Mouse (Mus musculus) left cerebral cortex, postnatal 36 days (tissue): ENCODE measurements at regions not wholly inside any gene's neighbourhood (a gene's known extent, or its start where the extent isn't known, plus 50 kb on each side); places are given as distances from the start of the nearest gene placed in this dataset.
A peak's percentile ranks its signal among the peaks of the same experiment; 100 is the strongest.

Experiments
- DNase-seq, 2 experiments: peaks; one replicate each; pipeline ENCODE4 v3.0.0; 2021 to 2022; ENCODE audit warnings: low spot score in 2 of 2, mixed read lengths in 1 of 2
- intact Hi-C: fragments of 180-260 bp; cut with DNase I; formaldehyde crosslinking; loops from one replicate; pipeline ENCODE4 v1.15.1; 2025

GRCm38 (mm10) chr2:75570246-75570645, 88.8 kb upstream of the Hnrnpa3 start:
- intact Hi-C loops, result no loop called here
- DNase-seq, result no peak

- DNase-seq, result peak; percentile 22 to 32
- intact Hi-C loops, result loop anchor here (5.0 to 10.0 kb wide), 4 partner anchors 273 to 620 kb away; no protein-coding TSS in a partner anchor
These were observed 74.1 kb upstream of the Hnrnpa3 start for GRCm38 (mm10) chr2:75584975-75585374.

- intact Hi-C loops, result loop anchor here (5.0 to 10.0 kb wide), 4 partner anchors 276 to 624 kb away; no protein-coding TSS in a partner anchor
- DNase-seq, result peak in 1 of 2 experiments; percentile 51
These were observed 70.5 kb upstream of the Hnrnpa3 start for GRCm38 (mm10) chr2:75588572-75588971.

- intact Hi-C loops, result loop anchor here (1.0 to 10.0 kb wide), 5 partner anchors 277 to 887 kb away; no protein-coding TSS in a partner anchor
- peak in 1 of 2 experiments; percentile 17 for DNase-seq
These were observed 69.6 kb upstream of the Hnrnpa3 start for GRCm38 (mm10) chr2:75589452-75589851.

DNA sequence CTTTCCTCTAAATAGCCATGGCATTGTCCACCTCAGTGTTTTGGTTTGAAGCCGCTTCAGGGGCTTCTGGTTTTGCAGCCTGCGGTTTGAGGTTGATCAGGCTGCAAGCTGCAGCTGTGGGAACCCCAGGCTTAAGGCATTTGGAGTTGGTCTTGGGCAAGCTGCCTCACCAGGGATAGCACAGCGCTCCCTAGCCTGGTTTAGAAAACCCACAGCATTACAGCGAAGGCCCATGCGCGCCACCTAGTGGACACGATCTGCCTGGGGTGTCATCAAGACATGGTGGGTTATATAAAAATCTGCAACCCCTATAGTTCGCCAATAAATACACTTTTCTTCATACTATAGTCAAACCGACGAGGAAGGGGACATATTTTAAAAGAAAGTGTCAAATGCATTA, 68.9 kb upstream of the Hnrnpa3 start:
- intact Hi-C loops, result loop anchor here (2.0 kb wide), 1 partner anchor 451 kb away; no protein-coding TSS in a partner anchor
- DNase-seq, result peak; percentile 70 to 82

DNA sequence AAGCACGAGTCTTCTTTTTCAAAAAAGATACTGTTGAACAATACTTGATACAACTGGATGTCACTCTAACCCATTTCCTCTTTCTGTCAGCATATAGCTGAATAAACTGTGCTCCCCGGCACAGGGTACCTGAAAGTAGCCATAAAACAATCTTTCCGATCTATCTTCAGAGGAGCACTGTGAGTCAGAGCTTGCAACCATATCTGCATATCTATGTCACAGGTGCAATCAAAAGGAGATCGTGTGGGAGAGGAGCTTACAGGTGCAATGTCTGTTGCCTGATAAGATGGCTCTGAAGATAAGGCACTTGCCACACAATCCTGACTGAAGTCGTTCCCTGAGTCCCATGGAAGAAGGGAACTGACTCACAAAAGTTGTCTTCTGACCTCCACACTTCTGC, 58.5 kb upstream of the Hnrnpa3 start:
- intact Hi-C loops, result no loop called here
- DNase-seq, result no peak

- DNase-seq, result peak in 1 of 2 experiments; percentile 19
- intact Hi-C loops, result no loop called here
These were observed 55.7 kb upstream of the Hnrnpa3 start for GRCm38 (mm10) chr2:75603175-75603871.

DNA sequence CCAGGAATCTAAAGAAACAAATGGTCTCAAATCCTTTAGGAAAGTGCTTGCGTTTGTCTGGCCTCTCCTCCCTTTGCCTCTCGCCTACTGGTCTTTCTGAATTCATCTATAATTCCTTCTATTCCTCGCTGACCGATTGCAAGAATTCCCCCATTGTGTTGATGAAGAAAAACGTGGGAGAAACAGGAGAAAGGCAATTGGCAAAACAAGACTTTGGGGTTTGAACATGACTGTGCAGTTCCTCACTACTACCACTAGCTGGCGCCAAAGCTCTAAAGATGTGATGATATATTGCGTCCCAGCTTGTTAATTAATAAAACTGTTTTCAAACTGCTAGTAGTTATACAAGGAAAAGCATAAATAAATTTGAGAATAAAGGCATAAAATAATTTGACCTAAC, 53.4 kb upstream of the Hnrnpa3 start:
- intact Hi-C loops, result loop anchor here (1.0 to 5.0 kb wide), 4 partner anchors 176 to 467 kb away; no protein-coding TSS in a partner anchor
- DNase-seq, result peak in 1 of 2 experiments; percentile 46

GRCm38 (mm10) chr2:75607010-75607915, 51.8 kb upstream of the Hnrnpa3 start:
- intact Hi-C loops, result loop anchor here (2.0 to 5.0 kb wide), 3 partner anchors 272 to 465 kb away; no protein-coding TSS in a partner anchor
- DNase-seq, result no peak

DNA sequence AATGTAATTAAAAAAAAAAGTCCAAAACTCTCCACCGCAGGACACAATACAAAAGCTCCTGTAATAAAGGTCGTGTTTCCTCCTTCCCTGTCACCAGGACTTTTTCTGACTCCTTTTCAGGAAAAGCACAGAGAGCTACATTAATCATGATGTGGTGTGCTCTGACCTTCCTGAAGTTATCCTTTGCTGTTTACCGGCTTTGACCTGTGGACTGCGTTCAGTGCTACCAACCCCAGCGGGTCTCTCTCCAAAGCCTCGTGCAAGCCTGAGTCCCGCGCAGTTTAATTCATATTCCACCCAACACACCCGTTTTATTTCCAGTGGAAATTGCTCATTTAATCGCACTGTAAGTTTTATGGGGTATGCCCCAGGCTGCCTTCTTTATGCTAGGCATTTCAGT, 51.1 kb upstream of the Hnrnpa3 start:
- intact Hi-C loops, result loop anchor here (2.0 to 5.0 kb wide), 4 partner anchors 51 to 464 kb away; partner anchors contain the start of gene Hnrnpa3
- no peak for DNase-seq

DNA sequence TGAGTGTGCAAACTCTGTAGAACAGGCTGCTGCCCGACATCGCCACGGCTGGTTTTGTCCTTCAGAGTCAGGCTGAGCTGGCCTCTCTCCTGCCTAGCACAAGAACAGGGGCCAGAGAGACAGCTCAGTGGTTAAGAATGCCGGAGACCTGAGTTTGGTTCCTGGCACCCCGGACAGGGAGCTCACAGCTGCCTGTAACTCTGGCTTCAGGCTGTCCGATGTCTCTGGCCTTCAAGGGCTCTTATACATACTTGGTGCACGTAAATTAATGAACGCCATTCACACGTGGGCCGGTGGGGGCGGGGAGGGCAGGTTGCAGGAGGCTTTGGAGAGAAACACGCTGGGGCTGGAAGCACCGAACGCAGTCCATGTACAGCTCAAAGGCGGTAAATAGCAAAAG, 50.6 kb upstream of the Hnrnpa3 start:
- intact Hi-C loops, result loop anchor here (2.0 to 5.0 kb wide), 3 partner anchors 50 to 464 kb away; partner anchors contain the start of gene Hnrnpa3
- DNase-seq, result no peak

GRCm38 (mm10) chr2:75609150-75609946, 49.7 kb upstream of the Hnrnpa3 start:
- DNase-seq, result no peak
- intact Hi-C loops, result loop anchor here (2.0 to 5.0 kb wide), 3 partner anchors 49 to 463 kb away; partner anchors contain the start of gene Hnrnpa3
